Mouse (Mus musculus): ENCODE data around the gene Wap.

The Wap gene

GRCm38 (mm10) chr11:6627731-6628130, 10.7 kb downstream of the Wap start:
- no peak for DNase-seq (ENCODE audit: low read depth, low spot score)

- DNase-seq (ENCODE audit: low read depth, low spot score): no peak
Measured at GRCm38 (mm10) chr11:6626388-6626772, 12.1 kb downstream of the Wap start.

- peak; percentile 90 for DNase-seq (ENCODE audit: low read depth, low spot score)
Measured at GRCm38 (mm10) chr11:6625478-6626387, 12.7 kb downstream of the Wap start, which contains the start of gene Tbrg4. TSS of gene Tbrg4 (minus strand) at chr11:6626067.

GRCm38 (mm10) chr11:6624619-6625382, 13.6 kb downstream of the Wap start:
- DNase-seq (ENCODE audit: low read depth, low spot score): no peak

GRCm38 (mm10) chr11:6623704-6624103, 14.7 kb downstream of the Wap start:
- DNase-seq (ENCODE audit: low read depth, low spot score): no peak

- no peak for DNase-seq (ENCODE audit: low read depth, low spot score)
Measured at GRCm38 (mm10) chr11:6615250-6616205, 22.9 kb downstream of the Wap start.

GRCm38 (mm10) chr11:6605491-6606399, 32.7 kb downstream of the Wap start, which contains the start of gene Nacad:
TSS of gene Nacad (minus strand) at chr11:6606053.
- peak; percentile 89 for DNase-seq (ENCODE audit: low read depth, low spot score)

- no peak for DNase-seq (ENCODE audit: low read depth, low spot score)
Measured at GRCm38 (mm10) chr11:6605021-6605481, 33.4 kb downstream of the Wap start.

GRCm38 (mm10) chr11:6604604-6604936, 33.9 kb downstream of the Wap start:
- no peak for DNase-seq (ENCODE audit: low read depth, low spot score)

- no peak for DNase-seq (ENCODE audit: low read depth, low spot score)
Measured at GRCm38 (mm10) chr11:6603887-6604603, 34.4 kb downstream of the Wap start.

GRCm38 (mm10) chr11:6603224-6603623, 35.2 kb downstream of the Wap start:
- no peak for DNase-seq (ENCODE audit: low read depth, low spot score)

- no peak for DNase-seq (ENCODE audit: low read depth, low spot score)
Measured at GRCm38 (mm10) chr11:6602662-6603061, 35.8 kb downstream of the Wap start.

- DNase-seq (ENCODE audit: low read depth, low spot score): no peak
Measured at GRCm38 (mm10) chr11:6601649-6602480, 36.6 kb downstream of the Wap start.

- no peak for DNase-seq (ENCODE audit: low read depth, low spot score)
Measured at GRCm38 (mm10) chr11:6600284-6600944, 38.0 kb downstream of the Wap start.

GRCm38 (mm10) chr11:6599831-6600230, 38.6 kb downstream of the Wap start:
- no peak for DNase-seq (ENCODE audit: low read depth, low spot score)

- DNase-seq (ENCODE audit: low read depth, low spot score): no peak
Measured at GRCm38 (mm10) chr11:6599011-6599681, 39.3 kb downstream of the Wap start.

- no peak for DNase-seq (ENCODE audit: low read depth, low spot score)
Measured at GRCm38 (mm10) chr11:6598191-6598889, 40.1 kb downstream of the Wap start.
